Mouse (Mus musculus) neural tube, embryonic 15.5 days (tissue): Measurements from ENCODE around the gene Allc. TPM values are rescaled to one million over a fixed set of nuclear protein-coding genes. Genes with fewer than 3 reads are reported as not detected.
A peak's percentile ranks its signal among the peaks of the same experiment; 100 is the strongest.

Experiments
- ATAC-seq: fragments of 200-750 bp; cut with Nextera tagmentation; 2 replicates; pipeline ENCODE4 v1.8.0; 2017; ENCODE audit warnings: mild to moderate bottlenecking, moderate TSS enrichment, moderate library complexity; ENCODE audit not compliant: low FRiP score
- H3K27ac ChIP-seq: fragments of 300-500 bp; sonication (generic); replicated peaks from 2 replicates; pipeline ENCODE4 v1.5.1; 2015; ENCODE audit warnings: mild to moderate bottlenecking, inconsistent platforms
- H3K27me3 ChIP-seq: fragments of 300-500 bp; sonication (generic); replicated peaks from 2 replicates; pipeline ENCODE4 v1.6.1; 2015; ENCODE audit warnings: inconsistent platforms
- H3K36me3 ChIP-seq: fragments of 300-500 bp; sonication (generic); 2 replicates; pipeline ENCODE4 v1.6.1; 2015; ENCODE audit warnings: inconsistent platforms
- H3K4me1 ChIP-seq: fragments of 300-500 bp; sonication (generic); 2 replicates; pipeline ENCODE4 v1.6.1; 2015; ENCODE audit warnings: inconsistent platforms
- H3K4me2 ChIP-seq: fragments of 300-500 bp; sonication (generic); 2 replicates; pipeline ENCODE4 v1.6.1; 2015; ENCODE audit warnings: inconsistent platforms, mild to moderate bottlenecking, moderate library complexity
- H3K4me3 ChIP-seq: fragments of 300-500 bp; sonication (generic); replicated peaks from 2 replicates; pipeline ENCODE4 v1.5.1; 2015; ENCODE audit warnings: mild to moderate bottlenecking, inconsistent platforms
- H3K9ac ChIP-seq: fragments of 300-500 bp; sonication (generic); replicated peaks from 2 replicates; pipeline ENCODE4 v1.6.1; 2015; ENCODE audit warnings: mild to moderate bottlenecking, inconsistent platforms
- H3K9me3 ChIP-seq: fragments of 300-500 bp; sonication (generic); replicated peaks from 2 replicates; pipeline ENCODE4 v1.6.1; 2016; ENCODE audit warnings: inconsistent platforms
- whole genome bisulfite sequencing: fragments of 180-500 bp; shearing (Covaris S2); methylation state at CpG from one replicate; pipeline ENCODE4 v1.1.7; 2015; ENCODE audit warnings: mixed read lengths; 5-methylcytosine and 5-hydroxymethylcytosine counted together
- polyA plus RNA-seq: library from polyadenylated mRNA; unstranded; fragments of >200 nt; fragmentation: Nextera tagmentation; extraction: Ambion mirVana; gene quantifications from 2 replicates; pipeline ENCODE4 v1.2.1, GENCODE M21; 2015

Allc gene
- polyA plus RNA-seq, 1 experiment from 2014 or later: 0.14 TPM

GRCm38 (mm10) chr12:28579132-28579531 lies 3.2 kb downstream of the Allc start:
- Histone ChIP-seq H3K27me3 (no peaks in the 10 kb centered on the region), H3K36me3 (no peaks in the 10 kb centered on the region)
- WGBS: 42% methylated on average over 4 of the region's 4 CpGs

GRCm38 (mm10) chr12:28578147-28578546 lies 4.2 kb downstream of the Allc start:
- Histone ChIP-seq H3K27ac (no peak overlapping the region), H3K4me2 (no peak overlapping the region), H3K36me3 (no peaks in the 10 kb centered on the region), H3K4me1 (no peaks in the 10 kb centered on the region), H3K27me3 (no peaks in the 10 kb centered on the region), H3K4me3 (no peak overlapping the region), H3K9ac (no peak overlapping the region), H3K9me3 (no peaks in the 10 kb centered on the region)
- no peak for ATAC-seq
- 89% methylated on average over 3 of the region's 3 CpGs for WGBS

More at GRCm38 (mm10) chr12:28579132-28579531, 3.2 kb downstream of the Allc start:
- Histone ChIP-seq H3K4me2 (no peak overlapping the region), H3K4me3 (no peak overlapping the region), H3K9me3 (no peaks in the 10 kb centered on the region), H3K27ac (no peak overlapping the region), H3K9ac (no peak overlapping the region), H3K4me1 (no peaks in the 10 kb centered on the region)
- no peak for ATAC-seq

- no peak overlapping the region for H3K27ac ChIP-seq
- no peak for ATAC-seq
Measured at GRCm38 (mm10) chr12:28575366-28576070, 6.8 kb downstream of the Allc start.

GRCm38 (mm10) chr12:28572241-28572640 lies 10.1 kb downstream of the Allc start:
- no peaks in the 10 kb centered on the region for H3K4me1 ChIP-seq
- 88% methylated on average over 2 of the region's 2 CpGs for WGBS
- no peak overlapping the region for H3K4me2 ChIP-seq
- H3K4me3 ChIP-seq: no peak overlapping the region
- H3K27me3 ChIP-seq: no peaks in the 10 kb centered on the region
- no peaks in the 10 kb centered on the region for H3K36me3 ChIP-seq
- no peak overlapping the region for H3K27ac ChIP-seq
- ATAC-seq: no peak
- no peak overlapping the region for H3K9ac ChIP-seq
- no peaks in the 10 kb centered on the region for H3K9me3 ChIP-seq

More at GRCm38 (mm10) chr12:28575366-28576070, 6.8 kb downstream of the Allc start:
- 76% methylated on average over 6 of the region's 6 CpGs for WGBS
- Histone ChIP-seq H3K9me3 (no peaks in the 10 kb centered on the region), H3K4me3 (no peak overlapping the region), H3K27me3 (no peaks in the 10 kb centered on the region), H3K4me1 (no peaks in the 10 kb centered on the region), H3K36me3 (no peaks in the 10 kb centered on the region), H3K4me2 (no peak overlapping the region), H3K9ac (no peak overlapping the region)

- Histone ChIP-seq H3K9me3 (no peaks in the 10 kb centered on the region), H3K4me3 (no peak within 1 kb of the TSS), H3K4me2 (peak within 1 kb of the TSS; percentile 22; the same call in 1 of the 2 replicates), H3K36me3 (no peaks in the 10 kb centered on the region), H3K4me1 (peaks cover 6% of the 10 kb centered on the region; the same call in 1 of the 2 replicates), H3K27me3 (no peaks in the 10 kb centered on the region), H3K9ac (no peak within 1 kb of the TSS), H3K27ac (peak within 1 kb of the TSS; percentile 34; the same call in 1 of the 2 replicates)
- ATAC-seq: no peak
- WGBS: 74% methylated on average over 15 of the region's 15 CpGs
Measured at GRCm38 (mm10) chr12:28552299-28552698, 30.0 kb downstream of the Allc start, which contains the start of gene Dcdc2c. Dcdc2c (minus strand) TSS chr12:28552399.

GRCm38 (mm10) chr12:28551775-28552174 lies 30.5 kb downstream of the Allc start:
- ATAC-seq: no peak
- H3K27me3 ChIP-seq: no peaks in the 10 kb centered on the region
- H3K4me3 ChIP-seq: no peak overlapping the region
- no peak overlapping the region for H3K9ac ChIP-seq
- no peaks in the 10 kb centered on the region for H3K36me3 ChIP-seq
- WGBS: 68% methylated on average over 18 of the region's 18 CpGs
- H3K9me3 ChIP-seq: no peaks in the 10 kb centered on the region
- peaks cover 6% of the 10 kb centered on the region; the same call in 1 of the 2 replicates for H3K4me1 ChIP-seq
- peak overlapping the region; percentile 34; the same call in 1 of the 2 replicates for H3K27ac ChIP-seq
- H3K4me2 ChIP-seq: peak overlapping the region; percentile 22; the same call in 1 of the 2 replicates

GRCm38 (mm10) chr12:28548887-28549286 lies 33.4 kb downstream of the Allc start:
- WGBS: 60% methylated on average over 4 of the region's 4 CpGs

GRCm38 (mm10) chr12:28514264-28514775 lies 68.0 kb downstream of the Allc start:
- Histone ChIP-seq H3K9ac (no peak overlapping the region), H3K9me3 (no peaks in the 10 kb centered on the region), H3K4me3 (no peak overlapping the region), H3K27me3 (no peaks in the 10 kb centered on the region), H3K27ac (no peak overlapping the region), H3K4me1 (no peaks in the 10 kb centered on the region), H3K4me2 (no peak overlapping the region), H3K36me3 (no peaks in the 10 kb centered on the region)
- 71% methylated on average over 1 of the region's 1 CpGs for WGBS
- ATAC-seq: no peak

More at GRCm38 (mm10) chr12:28548887-28549286, 33.4 kb downstream of the Allc start:
- peaks cover 6% of the 10 kb centered on the region; the same call in 1 of the 2 replicates for H3K4me1 ChIP-seq
- H3K4me3 ChIP-seq: no peak overlapping the region
- H3K36me3 ChIP-seq: no peaks in the 10 kb centered on the region
- H3K4me2 ChIP-seq: no peak overlapping the region
- H3K27me3 ChIP-seq: no peaks in the 10 kb centered on the region
- no peaks in the 10 kb centered on the region for H3K9me3 ChIP-seq
- no peak overlapping the region for H3K27ac ChIP-seq
- no peak overlapping the region for H3K9ac ChIP-seq
- ATAC-seq: no peak

- H3K9me3 ChIP-seq: no peaks in the 10 kb centered on the region
- no peak overlapping the region for H3K4me2 ChIP-seq
- 24% methylated on average over 5 of the region's 5 CpGs for WGBS
- no peak overlapping the region for H3K27ac ChIP-seq
- no peak for ATAC-seq
- no peaks in the 10 kb centered on the region for H3K27me3 ChIP-seq
- H3K9ac ChIP-seq: no peak overlapping the region
- H3K36me3 ChIP-seq: no peaks in the 10 kb centered on the region
- H3K4me1 ChIP-seq: no peaks in the 10 kb centered on the region
- no peak overlapping the region for H3K4me3 ChIP-seq
Measured at GRCm38 (mm10) chr12:28509699-28510280, 72.5 kb downstream of the Allc start.

Other genes with a start within 250 kb of the Allc start
- gene Dcdc2c, start 30.1 kb downstream of the Allc start, polyA plus RNA-seq: 0.10 TPM in 1 of 2 replicates, not detected in the other
- gene Colec11, start 40.9 kb upstream of the Allc start, polyA plus RNA-seq: 1.1 and 1.4 TPM in 2 replicates
- 417 and 491 TPM in 2 replicates for gene Rps7, start 53.4 kb upstream of the Allc start, polyA plus RNA-seq
- 21.0 and 25.1 TPM in 2 replicates for gene Rnaseh1, start 67.1 kb upstream of the Allc start, polyA plus RNA-seq
- gene Adi1, start 92.7 kb upstream of the Allc start, polyA plus RNA-seq: 27.0 and 42.0 TPM in 2 replicates
- gene Trappc12, start 167.9 kb upstream of the Allc start, polyA plus RNA-seq: 39.7 and 41.8 TPM in 2 replicates
- 59.8 and 70.8 TPM in 2 replicates for gene Eipr1, start 169.3 kb upstream of the Allc start, polyA plus RNA-seq